Mouse (Mus musculus) adrenal gland, postnatal 10 days (tissue): ENCODE results near the gene Zfhx3. TPM values are rescaled to one million over a fixed set of nuclear protein-coding genes. Genes with fewer than 3 reads are reported as not detected.

ENCODE experiments used
- DNase-seq: peaks from one replicate; pipeline ENCODE4 v3.0.0; 2021; ENCODE audit warnings: mixed read lengths
- total RNA-seq, 2 experiments: library from RNA; stranded (reverse); gene quantifications; 2 replicates each; pipeline ENCODE4 v1.2.3; 2021

Gene Zfhx3
- total RNA-seq, 2 experiments from 2014 or later: 25.8 to 31.5 TPM

DNA sequence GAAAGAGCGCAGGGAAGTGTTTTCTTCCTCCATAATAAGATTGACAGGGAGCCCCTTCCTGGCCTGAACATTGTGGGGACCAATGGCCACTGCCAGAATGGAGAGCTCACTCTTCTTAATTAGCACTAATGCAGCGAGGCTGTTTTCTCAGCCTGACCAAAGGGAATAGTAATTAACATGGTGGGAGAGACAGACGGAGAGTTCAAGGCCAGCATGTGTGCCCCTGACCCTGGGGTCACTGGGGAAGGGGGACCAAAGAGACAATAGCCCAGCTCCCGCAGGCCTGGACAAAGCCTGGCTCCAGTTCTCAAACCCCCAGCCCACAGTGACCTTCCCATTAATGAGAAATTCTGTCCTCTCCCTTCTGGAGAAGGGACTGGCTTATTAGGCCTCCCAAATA is 419.0 kb downstream of the Zfhx3 start:
- no peak for DNase-seq

DNA sequence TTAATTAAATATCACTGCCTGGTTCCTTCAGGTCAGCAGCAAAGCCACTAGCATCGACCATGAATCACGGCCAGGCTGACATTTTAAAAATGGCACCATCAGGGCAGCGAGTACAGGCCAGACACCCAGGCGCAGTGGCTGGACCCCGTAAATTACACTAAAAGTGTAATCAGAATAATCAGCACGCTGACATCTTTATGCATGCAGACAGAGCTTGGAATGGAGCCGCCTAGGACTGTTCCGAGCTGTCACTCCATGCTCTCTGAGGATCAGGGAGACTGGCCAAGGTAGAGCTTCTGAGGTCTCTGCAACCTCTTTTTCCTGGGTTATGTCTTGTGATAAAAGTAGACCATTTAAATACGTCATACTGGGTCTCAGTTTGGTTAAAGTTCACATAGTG is 420.0 kb downstream of the Zfhx3 start:
- no peak for DNase-seq

DNA sequence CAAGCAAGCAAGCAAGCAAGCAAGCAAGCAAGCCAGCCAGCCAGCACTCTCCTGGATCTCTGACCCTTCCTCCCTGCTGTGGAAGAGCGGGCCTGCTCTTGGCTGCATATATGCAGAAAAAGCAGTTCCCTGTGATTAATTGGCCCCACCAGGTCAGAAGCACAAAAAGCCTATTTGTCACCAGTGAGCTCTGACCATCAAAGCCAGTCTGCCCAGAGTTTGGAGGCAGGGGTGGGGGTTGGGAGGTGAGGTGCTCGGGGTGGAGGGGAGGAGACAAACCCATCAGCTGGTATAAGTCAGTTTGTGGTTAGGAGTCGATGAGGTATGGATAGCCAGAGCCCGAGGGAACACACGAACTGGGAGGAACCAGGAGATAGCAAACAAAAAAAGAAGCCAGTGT is 421.0 kb downstream of the Zfhx3 start:
- DNase-seq: no peak

DNA sequence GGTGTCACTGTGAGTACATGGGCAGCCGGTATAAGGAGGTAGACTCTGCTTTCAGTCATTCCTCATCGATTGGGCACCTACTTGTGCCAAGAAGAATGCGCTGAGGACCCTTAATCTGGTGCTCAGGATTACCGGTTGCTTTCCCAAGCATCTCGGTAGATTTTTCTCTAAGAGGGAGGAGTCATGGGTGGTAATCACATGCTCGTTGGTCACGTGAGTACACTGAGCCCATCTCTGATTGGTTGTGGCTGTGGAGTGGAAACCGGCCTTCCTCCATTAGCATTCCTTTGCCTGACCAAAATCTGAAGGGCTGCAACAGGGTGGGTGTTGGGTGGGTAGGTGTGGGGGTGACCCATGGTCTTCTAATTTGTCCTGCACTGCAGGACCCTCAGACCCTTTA is 421.4 kb downstream of the Zfhx3 start:
- no peak for DNase-seq

DNA sequence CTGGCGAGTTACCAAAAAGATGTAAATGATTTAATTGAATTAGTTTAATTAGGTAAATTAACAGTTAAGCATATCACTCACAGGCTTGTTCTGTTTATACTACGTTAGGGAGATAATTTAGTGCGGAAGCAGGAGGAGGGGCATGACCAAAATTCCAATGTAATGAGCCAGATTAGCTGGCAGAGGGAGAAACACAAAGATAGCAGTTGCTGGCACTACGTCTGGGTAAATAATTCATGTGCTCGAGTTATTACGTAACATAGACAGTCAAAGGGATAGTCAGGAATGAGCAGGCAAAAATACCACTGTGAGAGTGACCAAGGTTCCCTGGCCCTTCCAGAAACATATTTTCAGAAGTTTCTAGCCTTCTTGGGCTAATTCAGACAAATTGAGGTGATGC is 426.6 kb downstream of the Zfhx3 start:
- DNase-seq: peak; percentile 59

DNA sequence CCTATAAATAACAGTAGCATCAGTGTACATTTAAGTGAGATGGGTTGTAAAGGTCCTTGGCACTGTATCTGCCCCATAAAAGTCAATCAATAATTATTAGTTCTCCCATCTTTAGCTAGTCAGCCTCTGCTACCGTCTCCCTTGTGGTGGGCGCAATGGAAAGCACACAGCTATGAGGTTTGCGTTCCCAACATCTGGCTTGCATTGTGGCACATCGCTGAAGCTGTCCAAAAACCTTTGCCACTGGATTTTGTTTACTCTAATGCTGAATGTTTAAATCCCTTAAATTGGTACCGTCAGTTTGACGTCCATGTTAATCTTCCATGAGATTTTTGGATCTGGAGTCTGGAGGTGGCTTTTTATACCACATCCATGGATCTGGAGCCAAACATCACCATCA is 428.3 kb downstream of the Zfhx3 start:
- DNase-seq: no peak

DNA sequence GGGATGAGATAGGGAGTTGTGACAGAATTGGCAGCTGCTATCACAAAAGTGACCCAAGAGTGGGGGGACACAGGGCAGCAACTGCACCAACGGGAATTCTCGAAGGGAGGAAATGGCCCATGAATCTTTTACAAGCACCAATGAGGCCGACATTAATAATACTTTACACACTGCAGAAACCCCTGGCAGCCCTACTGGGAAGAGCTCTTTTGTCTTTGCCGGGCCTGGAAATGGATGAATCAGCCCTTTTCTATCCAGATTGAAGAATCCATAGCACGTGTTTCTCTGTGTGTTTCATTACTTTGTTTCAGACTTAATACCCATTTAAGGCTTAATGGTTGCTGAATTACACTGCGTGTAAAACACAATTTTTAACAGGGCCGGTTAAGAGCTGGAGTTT is 430.6 kb downstream of the Zfhx3 start:
- no peak for DNase-seq

DNA sequence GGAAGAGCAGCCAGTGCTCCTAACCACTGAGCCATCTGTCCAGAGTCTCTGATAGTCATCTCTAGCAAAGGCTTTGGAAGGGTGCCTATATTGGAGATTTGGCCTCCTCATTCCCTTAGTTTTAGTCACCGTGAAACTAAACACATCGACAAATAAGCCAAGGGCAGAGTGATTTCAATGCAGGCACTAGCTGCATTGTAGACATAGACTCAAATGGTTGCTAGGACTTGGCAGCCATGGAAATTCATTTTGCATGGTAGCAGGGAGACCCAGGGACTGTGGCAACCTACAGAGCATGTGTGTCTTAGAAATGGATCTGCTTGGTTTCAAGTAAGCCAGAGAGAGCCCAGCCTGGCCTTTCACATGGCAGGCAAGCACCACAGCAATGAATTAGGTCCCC is 435.6 kb downstream of the Zfhx3 start:
- no peak for DNase-seq

DNA sequence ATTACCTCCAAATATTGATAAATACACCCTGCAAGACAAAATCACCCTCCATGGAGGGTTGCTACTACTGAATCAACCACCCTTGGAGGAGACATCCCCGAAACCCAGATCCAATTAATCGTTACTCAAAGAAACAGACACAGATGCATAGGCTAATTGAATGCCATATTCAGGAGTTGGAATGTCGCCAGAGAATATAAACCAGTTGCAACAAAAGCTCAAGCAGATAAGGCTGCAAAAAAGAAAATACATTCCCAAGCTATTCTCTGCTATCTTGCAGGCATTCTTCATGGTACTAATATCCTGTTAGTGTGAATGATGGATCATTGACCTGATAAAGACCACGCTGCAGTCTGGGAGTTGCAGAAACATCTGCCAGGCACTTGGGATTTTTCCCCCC is 440.7 kb downstream of the Zfhx3 start:
- no peak for DNase-seq

DNA sequence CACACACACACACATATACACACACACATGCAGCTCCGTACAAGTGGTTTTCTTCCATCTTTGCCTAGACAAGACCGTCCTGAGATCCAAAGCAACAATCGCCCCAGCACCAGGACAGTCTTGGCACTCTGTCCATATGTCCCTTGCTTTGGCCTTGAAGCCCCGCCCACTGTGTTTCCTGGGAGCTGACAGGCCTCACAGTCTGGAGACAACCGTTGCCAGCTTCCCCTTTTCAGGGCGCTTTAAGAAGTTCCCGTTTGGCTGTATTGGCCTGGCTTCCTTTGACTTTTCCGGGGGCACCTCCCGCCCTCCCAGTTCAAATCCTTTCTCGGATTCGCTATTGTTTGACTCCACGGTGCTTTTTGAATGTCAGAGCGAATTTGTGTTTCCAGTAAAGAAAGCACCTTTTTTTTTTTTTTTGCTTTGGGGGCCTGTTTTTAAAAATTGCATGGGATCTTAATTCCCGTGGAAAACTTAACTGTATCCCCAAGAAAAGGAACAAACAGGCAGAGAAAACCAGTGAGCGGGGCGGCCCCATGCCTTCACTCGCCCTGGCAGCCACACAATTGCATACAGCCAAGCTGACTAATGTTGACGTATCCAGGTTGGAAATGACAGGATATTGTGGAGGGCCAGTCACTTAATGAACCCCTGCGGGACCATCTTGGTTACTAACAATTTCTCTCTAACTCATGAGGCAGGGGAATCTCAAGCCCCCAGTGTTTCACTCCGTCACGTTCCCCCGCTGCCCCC is 444.9 kb downstream of the Zfhx3 start:
- peak; percentile 72 for DNase-seq

DNA sequence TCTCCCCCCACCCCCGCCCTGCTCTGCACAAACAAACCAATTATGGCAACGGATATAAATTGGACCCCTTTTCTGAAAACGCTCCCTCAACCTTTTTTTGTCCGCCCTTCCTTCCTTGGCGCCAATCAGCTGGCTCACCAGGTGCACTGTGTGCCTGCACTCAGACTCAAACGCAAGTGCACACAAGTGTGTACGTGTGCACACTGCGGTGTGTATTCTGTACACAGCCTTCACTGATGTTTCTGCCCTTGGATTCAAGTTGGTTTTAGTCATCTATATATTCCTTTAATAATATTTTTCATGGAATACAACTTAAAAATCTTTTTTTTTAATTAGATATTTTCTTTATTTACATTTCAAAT is 445.4 kb downstream of the Zfhx3 start:
- DNase-seq: no peak

DNA sequence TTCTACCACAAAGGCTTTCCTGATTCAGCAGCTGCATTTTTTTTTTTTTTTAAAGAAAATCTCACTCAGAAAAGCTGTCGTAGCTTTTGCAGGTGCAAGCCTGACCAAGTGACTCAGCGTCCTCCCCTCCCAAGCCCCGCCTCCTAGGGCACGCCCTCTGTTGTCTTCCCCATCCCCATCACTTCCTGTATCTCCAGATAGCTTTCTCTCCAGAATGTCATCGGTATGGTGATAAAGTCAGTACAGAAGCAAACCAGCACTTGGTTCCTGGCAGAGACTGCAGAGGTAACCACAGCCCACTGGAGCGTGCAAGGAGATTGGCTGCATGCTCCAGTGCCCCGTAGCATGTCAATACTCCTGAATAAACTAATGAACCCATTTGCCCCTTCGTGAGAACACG is 450.5 kb downstream of the Zfhx3 start:
- no peak for DNase-seq

DNA sequence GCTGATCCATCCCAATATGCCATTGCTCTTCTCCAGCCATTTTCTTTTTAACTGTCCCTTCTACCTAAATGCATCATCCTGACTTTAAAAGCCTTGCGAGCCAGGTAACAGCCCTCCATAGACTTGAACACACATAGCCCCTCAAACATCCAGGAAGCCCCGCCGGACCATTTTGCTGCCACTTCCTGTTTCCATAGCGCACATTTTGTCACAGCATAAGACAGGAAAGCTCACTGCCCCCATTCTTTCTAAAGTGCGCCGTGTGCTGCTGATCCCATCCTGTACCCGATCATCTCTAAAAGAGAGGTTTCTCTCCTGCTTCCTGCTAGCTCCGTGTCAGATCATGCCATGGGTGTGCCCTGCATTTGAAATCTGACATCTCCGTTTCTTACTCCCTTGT is 459.7 kb downstream of the Zfhx3 start:
- DNase-seq: no peak

DNA sequence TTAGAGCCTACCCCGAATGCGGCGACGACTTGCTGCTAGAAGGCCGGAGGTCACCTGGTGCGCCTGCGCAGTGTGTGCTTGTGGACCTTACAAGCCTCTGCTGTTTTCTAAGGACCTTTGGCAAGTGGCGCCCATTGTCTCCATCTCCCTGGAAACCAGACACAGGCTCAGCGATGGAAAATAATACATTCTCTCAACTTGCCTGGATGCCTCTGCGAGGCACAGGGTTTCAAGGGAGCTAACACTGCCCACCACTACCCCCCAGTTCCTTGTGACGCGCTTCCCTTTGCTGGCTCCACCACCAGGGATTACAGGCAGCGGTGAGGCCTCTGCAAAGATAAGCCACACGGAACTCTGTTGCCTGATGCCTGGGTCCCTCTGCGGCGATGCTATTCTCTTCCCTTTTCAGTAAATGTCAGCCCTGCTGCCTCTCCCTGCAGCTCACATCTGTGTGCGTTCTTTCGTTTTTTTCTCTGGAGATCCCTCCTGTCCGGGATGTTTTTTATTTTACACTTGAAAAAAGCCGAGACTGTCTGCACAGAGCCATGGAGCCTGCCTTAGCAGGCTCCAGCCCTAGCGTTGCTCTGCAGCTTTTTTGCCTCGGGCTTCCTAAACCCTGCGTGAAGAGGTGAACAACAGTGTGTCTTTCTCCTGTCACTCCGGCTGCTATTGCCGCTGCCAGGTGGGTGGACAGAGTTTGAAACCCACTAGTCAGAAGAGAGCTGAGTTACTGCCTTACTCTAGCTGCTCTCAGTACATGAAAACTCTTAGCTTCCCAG is 464.5 kb downstream of the Zfhx3 start:
- no peak for DNase-seq

DNA sequence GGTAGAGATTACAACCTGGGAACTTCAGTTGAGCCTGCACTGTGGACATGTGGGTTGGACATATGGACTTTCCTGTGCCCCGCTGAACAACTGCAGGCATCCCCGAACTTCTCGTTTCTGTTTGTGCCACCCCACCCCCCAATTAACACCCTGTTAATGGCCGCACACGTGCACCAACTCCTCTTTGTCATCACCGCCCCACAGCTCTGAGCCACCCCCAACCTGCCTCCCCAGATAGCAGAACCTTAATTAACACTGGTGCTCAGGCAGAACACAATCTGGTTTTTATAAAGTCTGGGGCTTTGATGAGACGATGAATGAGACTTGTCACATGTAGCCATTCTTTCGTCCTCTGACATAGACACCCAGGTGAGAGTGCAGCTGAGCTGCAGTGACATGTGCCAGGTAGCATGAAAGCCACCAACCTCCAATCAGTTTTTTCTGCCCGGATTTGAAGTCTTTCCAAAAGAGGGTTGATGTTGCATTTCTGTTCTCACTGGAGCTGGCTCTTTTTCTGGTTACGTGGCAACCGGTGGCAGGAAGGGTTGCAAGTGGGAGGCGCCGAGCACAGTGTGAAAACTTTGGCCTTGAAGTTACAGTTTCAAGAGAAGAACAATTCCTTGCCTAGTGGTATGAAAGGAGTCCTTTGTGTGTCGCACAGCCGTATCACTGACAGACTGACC is 476.9 kb downstream of the Zfhx3 start:
- DNase-seq: no peak

DNA sequence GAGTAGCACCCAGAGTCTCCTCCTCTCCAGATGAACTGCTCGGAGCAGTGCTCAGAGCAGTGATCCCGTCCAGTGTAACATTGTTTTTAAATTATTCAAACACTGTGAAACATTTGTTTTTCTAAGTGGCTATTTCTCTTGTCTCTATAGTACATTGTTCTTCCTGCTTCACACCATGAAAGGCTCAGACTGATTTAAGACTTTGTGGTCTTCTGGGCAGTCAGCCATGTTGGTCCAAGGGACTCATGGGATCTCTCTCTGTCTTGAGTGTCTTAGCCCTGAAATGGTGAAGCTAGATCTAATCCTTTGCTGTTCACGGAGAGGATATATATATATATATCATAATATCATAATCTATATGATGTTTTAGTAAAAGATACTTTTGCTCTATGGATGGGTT is 480.1 kb downstream of the Zfhx3 start:
- no peak for DNase-seq

DNA sequence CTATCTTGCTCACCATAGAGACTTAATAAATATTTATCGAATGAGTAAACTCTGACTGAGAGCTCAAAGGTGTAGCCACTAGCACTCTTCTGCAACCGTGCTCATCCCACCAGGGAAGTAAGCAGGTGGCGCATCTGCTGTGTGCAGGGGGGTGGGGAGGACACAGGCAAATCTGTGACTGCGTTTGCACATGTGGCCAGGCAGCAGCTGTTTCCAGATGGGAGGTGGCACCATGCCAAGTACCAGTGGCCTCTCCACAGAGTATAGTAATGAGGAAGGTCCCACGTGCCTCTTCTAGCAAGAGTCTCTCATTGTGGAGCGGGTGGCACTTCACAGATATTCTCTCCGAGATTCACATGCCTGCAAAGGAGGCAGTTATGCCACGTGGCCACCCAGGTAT is 481.9 kb downstream of the Zfhx3 start:
- DNase-seq: no peak

DNA sequence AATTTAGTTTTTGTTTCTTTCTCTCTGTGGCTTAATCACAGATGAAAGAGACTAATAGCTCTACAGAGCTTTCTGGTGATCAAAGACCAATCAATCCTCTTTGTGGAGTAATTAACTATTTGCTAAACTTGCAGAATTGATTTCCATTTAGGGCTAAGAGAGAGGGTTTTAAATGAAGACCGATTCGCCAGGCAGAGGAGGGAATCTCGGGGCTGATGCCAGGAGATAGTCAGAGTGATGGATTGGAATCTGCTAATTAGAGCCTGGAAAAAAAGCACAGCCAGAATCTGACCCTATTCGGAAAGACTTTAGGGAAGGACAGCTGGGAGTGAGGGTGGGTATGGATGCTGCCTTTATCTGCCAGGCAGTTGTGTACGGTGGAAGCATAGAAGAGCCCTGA is 490.9 kb downstream of the Zfhx3 start:
- DNase-seq: no peak

DNA sequence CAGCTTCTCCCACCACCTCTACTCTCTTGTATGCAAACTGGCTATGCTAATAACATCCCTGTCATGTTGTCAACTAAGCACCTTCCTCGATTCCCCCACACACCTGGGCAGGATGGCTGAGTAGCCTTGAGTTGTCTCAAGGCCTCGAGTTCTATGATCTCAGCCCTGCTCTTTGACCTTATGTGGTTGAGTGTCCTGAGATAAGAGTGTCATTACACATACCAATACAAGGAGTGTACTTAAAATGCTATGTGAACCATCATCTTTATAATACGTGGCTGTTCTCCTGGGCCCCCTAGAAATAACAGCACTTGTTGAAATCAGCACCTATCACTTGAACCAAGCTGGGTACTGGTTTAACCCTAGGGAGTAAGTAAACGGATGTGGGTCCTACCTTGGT is 492.1 kb downstream of the Zfhx3 start:
- DNase-seq: no peak

DNA sequence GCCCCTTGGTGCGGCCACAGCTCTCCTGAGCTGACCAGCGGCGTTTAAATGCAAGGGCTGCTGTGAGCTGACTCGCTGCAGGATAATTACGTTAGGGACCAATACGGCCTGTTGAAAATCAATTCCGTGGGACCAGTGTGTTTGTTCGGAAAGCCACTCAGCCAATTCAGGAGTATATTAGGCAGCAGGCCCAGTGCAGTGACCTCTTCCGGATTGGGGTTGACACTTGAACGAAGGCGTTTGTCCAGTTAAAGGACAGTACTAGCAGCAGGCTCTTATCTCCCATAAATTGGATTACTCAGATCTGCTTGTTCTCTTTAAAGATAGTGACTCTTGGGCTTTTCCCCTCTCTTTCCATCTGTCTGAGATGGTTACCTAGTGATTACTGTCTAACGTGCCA is 493.9 kb downstream of the Zfhx3 start:
- DNase-seq: no peak

DNA sequence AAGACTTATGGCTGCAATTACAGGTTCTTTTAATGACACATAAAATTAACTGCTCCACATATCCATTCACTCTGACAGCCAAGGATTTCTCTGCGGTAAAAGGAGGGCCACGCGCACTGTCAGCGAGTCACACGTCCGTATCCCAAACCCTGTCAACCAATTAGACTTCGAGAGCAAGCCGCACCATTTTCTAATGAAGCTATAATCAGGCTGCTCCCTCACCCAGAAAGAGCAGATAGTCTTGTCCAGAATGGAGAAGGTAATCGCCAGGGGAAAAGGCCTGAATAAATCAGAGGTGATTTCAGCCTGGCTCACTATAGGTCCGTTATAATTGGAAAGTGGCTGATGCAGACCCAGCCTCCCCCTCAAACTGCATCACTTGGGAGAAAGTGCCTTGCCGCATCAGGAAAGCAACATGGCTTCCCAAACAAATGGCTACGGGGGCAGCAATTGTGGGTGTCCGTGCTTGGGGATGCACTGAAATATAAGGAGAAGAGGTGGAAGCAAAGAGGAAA is 494.9 kb downstream of the Zfhx3 start:
- DNase-seq: no peak

DNA sequence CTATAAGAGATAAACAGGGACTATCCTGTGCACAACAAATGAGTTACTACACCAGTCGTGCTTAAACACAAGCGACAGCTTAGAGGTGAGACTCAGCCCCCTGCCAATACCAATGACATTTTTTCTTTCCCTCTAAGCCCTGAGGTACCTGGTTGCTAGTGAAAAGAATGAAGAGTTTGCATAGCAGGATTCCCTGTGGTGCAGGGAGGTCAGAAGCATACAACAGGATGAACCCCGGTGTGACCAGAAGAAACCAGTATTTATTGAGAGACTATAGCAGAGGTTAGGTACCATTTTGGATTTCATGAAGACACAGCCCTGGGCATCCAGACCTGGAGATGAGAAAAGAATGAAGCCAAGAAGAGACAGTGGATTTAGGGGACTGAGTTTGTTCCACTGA is 498.0 kb downstream of the Zfhx3 start:
- DNase-seq: no peak

DNA sequence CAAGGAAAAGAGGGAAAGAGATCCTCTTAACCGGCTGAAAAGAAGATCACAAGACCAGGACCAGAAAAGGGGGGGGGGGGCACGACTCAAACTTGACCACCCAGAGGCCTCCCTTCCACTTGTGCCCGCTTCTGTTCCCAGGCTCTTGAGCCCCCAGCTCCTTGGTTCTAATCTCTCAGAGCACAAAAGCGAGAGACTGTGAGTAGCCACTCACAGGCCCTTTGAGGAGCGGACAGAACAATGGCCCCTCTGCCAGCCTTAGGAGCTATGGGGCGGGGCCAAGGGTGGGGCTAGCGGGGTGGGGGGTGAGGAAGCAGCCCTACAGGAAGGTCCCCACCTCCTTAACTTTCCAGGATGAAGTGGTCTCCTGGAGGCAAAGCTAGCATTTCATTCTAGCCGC is 508.4 kb downstream of the Zfhx3 start:
- DNase-seq: no peak
